Mouse (Mus musculus) yolk sac, embryonic 10.5 days (tissue): Measurements from ENCODE around the gene Dglucy.

Experiments
- DNase-seq: peaks from one replicate; pipeline ENCODE4 v3.0.0-alpha.2; 2017; ENCODE audit warnings: low spot score

Gene Dglucy

GRCm38 (mm10) chr12:100931653-100932052 is 152.8 kb downstream of the Dglucy start:
- no peak for DNase-seq

DNA sequence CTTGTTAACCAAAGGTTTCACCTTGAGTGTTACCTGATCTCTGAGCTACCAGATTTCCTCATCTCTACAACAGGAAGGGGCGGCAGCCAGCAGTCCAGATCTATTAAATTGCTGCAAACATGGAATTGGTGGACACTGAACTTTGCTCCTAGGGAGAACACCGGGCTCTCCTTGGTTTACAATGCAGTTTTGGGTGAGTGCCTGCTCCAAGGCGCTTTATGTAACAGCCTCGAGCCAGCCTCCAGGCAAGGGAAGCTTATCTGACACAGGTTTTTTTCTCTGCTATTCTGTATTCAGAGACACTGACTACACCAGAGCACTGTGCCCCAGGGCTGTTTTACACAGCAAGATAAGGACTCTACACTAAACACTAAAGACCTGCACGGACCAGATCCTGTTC is 155.9 kb downstream of the Dglucy start:
- DNase-seq, result peak; percentile 58

- peak; percentile 50 for DNase-seq
These were observed 157.3 kb downstream of the Dglucy start for GRCm38 (mm10) chr12:100936116-100936515.

- peak; percentile 44 for DNase-seq
These were observed 157.9 kb downstream of the Dglucy start for GRCm38 (mm10) chr12:100936737-100937136.

- no peak for DNase-seq
These were observed 158.8 kb downstream of the Dglucy start for GRCm38 (mm10) chr12:100937441-100938360.

- no peak for DNase-seq
These were observed 162.5 kb downstream of the Dglucy start for GRCm38 (mm10) chr12:100941361-100941760.

DNA sequence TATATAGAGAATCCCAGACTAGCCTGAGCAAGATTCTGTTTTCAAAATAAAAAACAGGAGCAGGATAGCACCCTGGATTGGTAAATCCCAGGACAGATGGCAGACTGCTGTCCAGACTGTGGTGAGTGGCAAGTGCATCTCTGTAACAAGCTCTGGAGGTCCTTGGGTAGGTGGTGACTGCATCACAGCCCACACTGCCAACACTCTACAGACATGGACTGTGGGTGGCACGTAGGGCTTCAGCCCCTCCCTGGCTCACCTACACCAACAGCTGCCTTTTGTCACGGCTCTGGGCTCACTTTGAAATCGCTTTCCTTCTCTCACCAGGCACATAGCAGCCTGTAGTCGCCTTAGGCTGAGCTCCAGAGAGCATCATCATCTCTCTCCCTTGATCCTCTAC is 164.3 kb downstream of the Dglucy start:
- DNase-seq, result no peak

- no peak for DNase-seq
These were observed 166.1 kb downstream of the Dglucy start for GRCm38 (mm10) chr12:100944921-100945336.

DNA sequence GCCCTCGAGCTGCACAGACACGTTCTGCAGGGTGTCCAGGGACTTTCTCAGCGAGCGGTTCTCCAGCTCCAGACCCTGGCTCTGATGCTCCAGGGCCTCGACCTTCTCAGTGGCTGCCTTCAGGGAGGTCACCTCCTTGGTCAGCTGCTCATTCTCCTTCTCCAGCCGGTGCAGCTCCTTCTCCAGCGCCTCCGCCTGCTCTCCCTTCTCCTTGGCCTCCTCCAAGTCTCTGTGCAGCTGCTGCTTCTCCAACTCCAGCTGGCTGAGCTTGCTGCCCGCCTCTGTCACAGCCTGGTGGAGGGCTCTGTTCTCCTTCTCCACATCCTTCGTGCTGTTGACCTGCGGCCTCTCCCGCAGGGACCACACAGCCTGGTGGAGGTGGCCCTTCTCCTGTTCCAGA is 166.6 kb downstream of the Dglucy start:
- DNase-seq, result no peak

GRCm38 (mm10) chr12:100945948-100946347 is 167.1 kb downstream of the Dglucy start:
- no peak for DNase-seq
